Mouse (Mus musculus) gastrocnemius, adult 8-10 months (tissue): ENCODE results near the gene Cyp4f39. TPM values are rescaled to one million over a fixed set of nuclear protein-coding genes. Genes with fewer than 3 reads are reported as not detected.

Experiments
- DNase-seq, 2 experiments: peaks; one replicate each; pipeline ENCODE4 v3.0.0; 2022; ENCODE audit warnings: low spot score in 2 of 2
- total RNA-seq, 4 experiments: library from RNA; stranded (reverse); gene quantifications; 2 replicates each; pipeline ENCODE4 v1.2.4; 2022

Gene Cyp4f39
- total RNA-seq, result 1 to 10 TPM; 1.2 to 6.3 (median 2.5) TPM

- DNase-seq, result peak in 1 of 2 experiments; percentile 8
Observed at GRCm38 (mm10) chr17:32452482-32452881, at the start of gene Cyp4f39. Gene Cyp4f39, plus strand, starts transcription at chr17:32452723.

GRCm38 (mm10) chr17:32402779-32403157, 49.8 kb upstream of the Cyp4f39 start:
- DNase-seq, result no peak

- DNase-seq, result no peak
Observed at GRCm38 (mm10) chr17:32403417-32403816, 49.1 kb upstream of the Cyp4f39 start, which contains the start of gene Rasal3. Gene Rasal3, minus strand, starts transcription at chr17:32403583.

- no peak for DNase-seq
Observed at GRCm38 (mm10) chr17:32411898-32412297, 40.6 kb upstream of the Cyp4f39 start.

- DNase-seq, result no peak
Observed at GRCm38 (mm10) chr17:32415417-32416020, 37.0 kb upstream of the Cyp4f39 start.

GRCm38 (mm10) chr17:32416771-32417170, 35.8 kb upstream of the Cyp4f39 start:
- no peak for DNase-seq

- no peak for DNase-seq
Observed at GRCm38 (mm10) chr17:32419989-32420388, 32.5 kb upstream of the Cyp4f39 start.

- DNase-seq, result no peak
Observed at GRCm38 (mm10) chr17:32420781-32421180, 31.7 kb upstream of the Cyp4f39 start.

- DNase-seq, result no peak
Observed at GRCm38 (mm10) chr17:32424034-32424433, 28.5 kb upstream of the Cyp4f39 start, which contains the start of gene Pglyrp2. Gene Pglyrp2, minus strand, starts transcription at chr17:32424167.

GRCm38 (mm10) chr17:32426610-32427009, 25.9 kb upstream of the Cyp4f39 start:
- DNase-seq, result no peak

GRCm38 (mm10) chr17:32431972-32432371, 20.6 kb upstream of the Cyp4f39 start:
- no peak for DNase-seq

- no peak for DNase-seq
Observed at GRCm38 (mm10) chr17:32434324-32434723, 18.2 kb upstream of the Cyp4f39 start.

- DNase-seq, result no peak
Observed at GRCm38 (mm10) chr17:32435151-32435550, 17.4 kb upstream of the Cyp4f39 start.

GRCm38 (mm10) chr17:32437106-32437505, 15.4 kb upstream of the Cyp4f39 start:
- no peak for DNase-seq

- no peak for DNase-seq
Observed at GRCm38 (mm10) chr17:32443245-32443644, 9.3 kb upstream of the Cyp4f39 start.

GRCm38 (mm10) chr17:32445016-32445415, 7.5 kb upstream of the Cyp4f39 start:
- peak in 1 of 2 experiments; percentile 22 for DNase-seq

GRCm38 (mm10) chr17:32447195-32447594, 5.3 kb upstream of the Cyp4f39 start:
- no peak for DNase-seq

GRCm38 (mm10) chr17:32449042-32449441, 3.5 kb upstream of the Cyp4f39 start:
- DNase-seq, result no peak

GRCm38 (mm10) chr17:32450844-32451537, 1.5 kb upstream of the Cyp4f39 start:
- no peak for DNase-seq

- DNase-seq, result no peak
Observed at GRCm38 (mm10) chr17:32454188-32454587, 1.7 kb downstream of the Cyp4f39 start.

GRCm38 (mm10) chr17:32454997-32455396, 2.5 kb downstream of the Cyp4f39 start:
- DNase-seq, result no peak

GRCm38 (mm10) chr17:32468494-32468893, 16.0 kb downstream of the Cyp4f39 start:
- DNase-seq, result no peak

- DNase-seq, result no peak
Observed at GRCm38 (mm10) chr17:32470795-32471194, 18.3 kb downstream of the Cyp4f39 start.
